Mouse (Mus musculus): ENCODE results near the gene Tnfrsf22. TPM values are rescaled to one million over a fixed set of nuclear protein-coding genes. Genes with fewer than 3 reads are reported as not detected.

Tnfrsf22 gene
- polyA plus RNA-seq, 1 experiment from 2014 or later, result 1.3 TPM

DNA sequence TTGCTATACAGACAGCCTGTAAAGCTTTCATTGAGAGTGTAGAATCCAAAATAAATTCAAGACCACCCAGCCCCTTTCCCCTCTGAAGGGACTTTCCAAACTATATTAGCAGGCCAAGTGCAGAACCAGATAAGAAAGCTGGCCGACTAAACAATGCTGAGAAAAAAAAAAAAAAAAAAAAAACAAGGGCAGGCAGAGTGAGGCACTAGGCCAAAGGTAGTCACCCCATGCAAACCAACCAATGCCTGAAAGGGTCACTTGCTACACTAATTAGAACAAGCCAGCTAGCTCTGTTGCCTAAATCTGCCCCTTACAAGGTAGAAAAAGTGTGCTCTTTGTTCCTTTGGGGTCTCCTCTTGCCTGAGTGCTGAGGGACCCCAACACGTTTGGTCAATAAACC, 44.6 kb downstream of the Tnfrsf22 start:
- 48% methylated on average over 2 of the region's 2 CpGs for WGBS (ENCODE audit: insufficient replicate concordance)
- no peak overlapping the region for H3K27ac ChIP-seq (ENCODE audit: low read depth)
- ATAC-seq (no peak), DNase-seq (no peak)
- TF ChIP-seq EP300 (IDR thresholded peaks at IDR 0.05; ENCODE audit: low read depth) (no peak), CTCF (IDR thresholded peaks at IDR 0.05; ENCODE audit: low read depth) (no peak)
- H3K4me1 ChIP-seq (ENCODE audit: insufficient read depth), result peaks cover 8% of the 10 kb centered on the region
- H3K4me3 ChIP-seq (ENCODE audit: low read depth, low read length), result no peak overlapping the region
- H3K9me3 ChIP-seq (ENCODE audit: low read length), result no peaks in the 10 kb centered on the region
- H3K9ac ChIP-seq (replicated peaks), result no peak overlapping the region
- H3K27me3 ChIP-seq (ENCODE audit: insufficient read depth, low read length), result no peaks in the 10 kb centered on the region
- no peaks in the 10 kb centered on the region for H3K36me3 ChIP-seq (replicated peaks; ENCODE audit: insufficient read depth, low read length)
- no peak overlapping the region for H3K4me2 ChIP-seq (ENCODE audit: low read depth, low read length)

DNA sequence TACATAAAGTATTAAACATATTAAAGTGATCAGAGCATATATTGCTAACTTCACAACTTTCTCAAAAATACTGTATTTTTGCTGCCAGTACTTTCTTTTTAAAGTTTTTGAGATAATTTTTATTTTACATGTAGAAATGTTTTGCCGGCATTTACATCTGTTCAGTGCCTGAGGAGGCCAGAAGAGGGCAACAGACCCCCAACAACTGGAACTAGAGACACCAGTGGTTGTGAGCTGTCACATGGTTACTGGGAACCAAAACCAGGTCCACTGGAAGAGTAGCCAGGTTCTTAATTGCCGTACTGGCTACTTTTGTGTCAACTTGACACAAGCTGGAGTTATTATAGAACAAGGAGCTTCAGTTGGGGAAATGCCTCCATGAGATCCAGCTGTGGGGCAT, 47.8 kb downstream of the Tnfrsf22 start:
- no peak overlapping the region for H3K27ac ChIP-seq (ENCODE audit: low read depth)
- H3K4me3 ChIP-seq (ENCODE audit: low read depth, low read length), result no peak overlapping the region
- peaks cover 4% of the 10 kb centered on the region; the same call in 1 of the 2 replicates for H3K36me3 ChIP-seq (replicated peaks; ENCODE audit: insufficient read depth, low read length)
- WGBS (ENCODE audit: insufficient replicate concordance), result 81% methylated on average over 2 of the region's 2 CpGs
- DNase-seq (no peak), ATAC-seq (no peak)
- H3K4me1 ChIP-seq (ENCODE audit: insufficient read depth), result peaks cover 23% of the 10 kb centered on the region
- no peaks in the 10 kb centered on the region for H3K27me3 ChIP-seq (ENCODE audit: insufficient read depth, low read length)
- H3K9ac ChIP-seq (replicated peaks), result no peak overlapping the region
- TF ChIP-seq EP300 (IDR thresholded peaks at IDR 0.05; ENCODE audit: low read depth), result no peak
- peak; percentile 37 for TF ChIP-seq CTCF (IDR thresholded peaks at IDR 0.05; ENCODE audit: low read depth)
- no peaks in the 10 kb centered on the region for H3K9me3 ChIP-seq (ENCODE audit: low read length)
- H3K4me2 ChIP-seq (ENCODE audit: low read depth, low read length), result no peak overlapping the region

DNA sequence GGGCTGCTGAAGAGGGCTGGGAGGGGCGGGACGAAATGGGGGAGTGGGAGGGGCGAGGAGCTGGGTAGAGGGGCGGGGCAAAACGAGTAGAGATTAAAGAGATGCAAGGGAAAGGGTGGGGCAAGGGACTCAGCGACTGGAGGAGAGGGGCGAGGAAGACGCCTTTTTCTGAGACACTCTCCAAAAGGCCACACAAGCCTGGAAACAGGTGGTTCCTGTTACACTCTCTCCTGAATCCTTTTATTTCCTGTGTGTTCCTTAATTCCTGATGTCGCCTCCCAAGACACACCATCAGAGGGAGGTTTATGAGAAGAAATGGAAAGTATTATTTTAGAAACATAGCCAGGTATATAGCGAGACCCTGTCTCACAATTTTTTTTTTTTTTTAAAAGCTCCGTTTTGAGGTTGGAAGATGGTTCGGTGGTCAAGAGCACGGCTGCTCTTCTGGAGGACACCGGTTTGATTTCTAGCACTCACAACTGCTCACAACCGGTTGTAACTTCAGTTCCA, 49.2 kb downstream of the Tnfrsf22 start:
- peak overlapping the region; percentile 80 for H3K9ac ChIP-seq (replicated peaks)
- H3K4me3 ChIP-seq (ENCODE audit: low read depth, low read length), result peak overlapping the region; percentile 76
- WGBS (ENCODE audit: insufficient replicate concordance), result 6% methylated on average over 15 of the region's 15 CpGs
- peaks cover 14% of the 10 kb centered on the region for H3K36me3 ChIP-seq (replicated peaks; ENCODE audit: insufficient read depth, low read length)
- no peak for TF ChIP-seq CTCF (IDR thresholded peaks at IDR 0.05; ENCODE audit: low read depth)
- peak overlapping the region; percentile 91 for H3K4me2 ChIP-seq (ENCODE audit: low read depth, low read length)
- H3K9me3 ChIP-seq (ENCODE audit: low read length), result no peaks in the 10 kb centered on the region
- no peak for DNase-seq
- ATAC-seq, result no peak
- no peaks in the 10 kb centered on the region for H3K27me3 ChIP-seq (ENCODE audit: insufficient read depth, low read length)
- peaks cover 23% of the 10 kb centered on the region for H3K4me1 ChIP-seq (ENCODE audit: insufficient read depth)
- 0 out of 2 replicates have a peak overlapping the region, but pooled peaks have one; percentile 44 for H3K27ac ChIP-seq (ENCODE audit: low read depth)

DNA sequence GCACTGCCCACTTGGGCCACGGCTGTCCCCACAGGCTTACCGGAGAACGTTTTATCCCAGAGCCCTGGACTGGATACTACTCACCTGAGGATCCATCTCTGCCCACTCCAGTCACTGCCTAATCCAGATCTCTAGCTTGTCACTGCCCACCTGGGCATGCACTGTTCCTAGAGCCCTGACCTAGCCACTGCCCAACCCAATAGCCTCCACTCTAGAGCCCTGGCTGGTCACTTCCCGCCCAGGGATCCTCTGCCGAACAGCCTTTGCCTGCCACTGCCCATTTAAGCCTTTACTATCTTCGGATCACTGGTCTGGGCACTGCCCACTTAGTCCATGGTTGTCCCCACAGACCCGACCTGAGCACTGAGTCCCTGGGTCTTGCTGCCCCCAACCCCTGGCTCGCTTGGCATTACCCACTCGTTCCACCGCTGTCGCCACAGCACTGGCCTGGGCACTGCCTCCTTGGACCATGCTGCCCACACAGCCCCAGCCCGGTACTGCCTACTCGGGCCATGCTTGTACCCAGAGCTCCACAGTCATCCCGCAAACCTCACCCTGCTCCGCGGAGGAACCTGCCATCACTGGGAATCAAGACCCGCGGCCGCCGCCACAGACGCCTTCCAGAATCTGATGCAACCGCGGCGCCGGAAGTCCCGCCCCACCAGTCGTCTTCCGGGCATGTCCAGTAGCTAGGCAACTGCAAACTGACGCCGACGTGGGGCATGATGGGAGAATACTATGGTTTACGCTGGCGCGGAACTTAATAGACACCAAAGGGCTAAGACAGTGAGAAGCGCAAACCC, 49.8 kb downstream of the Tnfrsf22 start, which contains the start of gene Cars:
Gene Cars (minus strand): TSS at position 663 of the 803 bp plus-strand sequence.
- no peaks in the 10 kb centered on the region for H3K9me3 ChIP-seq (ENCODE audit: low read length)
- H3K4me3 ChIP-seq (ENCODE audit: low read depth, low read length), result peak within 1 kb of the TSS; percentile 76
- peaks cover 15% of the 10 kb centered on the region for H3K36me3 ChIP-seq (replicated peaks; ENCODE audit: insufficient read depth, low read length)
- TF ChIP-seq CTCF (IDR thresholded peaks at IDR 0.05; ENCODE audit: low read depth), result no peak
- peak within 1 kb of the TSS; percentile 44 for H3K27ac ChIP-seq (ENCODE audit: low read depth)
- ATAC-seq, result peak; percentile 98
- peak; percentile 97 for DNase-seq
- peak within 1 kb of the TSS; percentile 91 for H3K4me2 ChIP-seq (ENCODE audit: low read depth, low read length)
- H3K9ac ChIP-seq (replicated peaks), result peak within 1 kb of the TSS; percentile 80
- no peaks in the 10 kb centered on the region for H3K27me3 ChIP-seq (ENCODE audit: insufficient read depth, low read length)
- WGBS (ENCODE audit: insufficient replicate concordance), result 1% methylated on average over 35 of the region's 35 CpGs
- peaks cover 25% of the 10 kb centered on the region for H3K4me1 ChIP-seq (ENCODE audit: insufficient read depth)

DNA sequence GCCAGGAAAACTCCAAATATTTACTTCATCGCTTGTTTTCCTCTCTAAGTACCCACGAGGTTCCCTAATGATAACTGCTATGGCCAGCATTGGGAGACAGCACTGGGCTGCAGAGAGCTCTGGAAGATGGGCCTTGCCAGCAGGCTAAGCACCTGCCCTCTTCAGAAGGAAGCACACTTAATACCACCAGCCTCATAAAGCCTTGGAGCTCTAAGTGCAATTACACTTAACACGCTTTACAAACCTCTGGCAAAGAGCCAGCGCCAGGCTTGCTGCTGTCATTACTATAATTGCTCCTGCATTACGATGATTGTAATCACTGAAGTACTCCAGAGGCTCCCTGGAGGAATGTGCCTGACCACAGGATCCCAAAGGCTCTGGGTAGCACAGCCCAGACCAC, 54.6 kb downstream of the Tnfrsf22 start:
- Histone ChIP-seq H3K36me3 (replicated peaks; ENCODE audit: insufficient read depth, low read length) (peaks cover 45% of the 10 kb centered on the region), H3K9ac (replicated peaks) (no peak overlapping the region)
- ATAC-seq, result no peak

DNA sequence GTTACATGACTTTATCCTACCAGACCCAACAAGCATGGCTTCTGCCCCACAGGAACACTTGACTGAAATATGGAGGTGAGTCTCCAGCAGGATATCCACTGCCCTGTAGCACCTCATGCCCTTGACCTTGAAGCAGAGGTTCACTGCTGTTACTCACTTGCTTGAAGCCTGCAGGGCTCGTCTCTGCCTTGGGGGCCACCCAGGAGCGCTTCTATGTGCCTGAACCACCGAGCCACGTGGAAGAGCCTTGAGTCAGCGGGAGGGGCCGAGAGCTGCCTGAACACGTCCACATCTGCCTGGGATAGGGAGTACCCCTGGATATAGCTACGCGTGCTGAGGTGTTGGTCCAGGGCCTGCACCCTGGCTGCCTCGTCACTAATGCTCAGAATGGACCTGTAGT, 57.2 kb downstream of the Tnfrsf22 start:
- 90% methylated on average over 10 of the region's 10 CpGs for WGBS (ENCODE audit: insufficient replicate concordance)
- ATAC-seq, result no peak
- no peaks in the 10 kb centered on the region for H3K9me3 ChIP-seq (ENCODE audit: low read length)
- H3K27ac ChIP-seq (ENCODE audit: low read depth), result no peak overlapping the region
- no peak overlapping the region for H3K9ac ChIP-seq (replicated peaks)
- DNase-seq, result no peak
- TF ChIP-seq CTCF (IDR thresholded peaks at IDR 0.05; ENCODE audit: low read depth) (no peak), EP300 (IDR thresholded peaks at IDR 0.05; ENCODE audit: low read depth) (no peak)
- 0 out of 2 replicates have a peak, but pooled peaks cover 4% of the 10 kb centered on the region for H3K4me1 ChIP-seq (ENCODE audit: insufficient read depth)
- H3K27me3 ChIP-seq (ENCODE audit: insufficient read depth, low read length), result no peaks in the 10 kb centered on the region
- no peak overlapping the region for H3K4me3 ChIP-seq (ENCODE audit: low read depth, low read length)
- H3K4me2 ChIP-seq (ENCODE audit: low read depth, low read length), result no peak overlapping the region
- H3K36me3 ChIP-seq (replicated peaks; ENCODE audit: insufficient read depth, low read length), result peaks cover 65% of the 10 kb centered on the region

More for the DNA sequence above, 54.6 kb downstream of the Tnfrsf22 start:
- H3K4me3 ChIP-seq (ENCODE audit: low read depth, low read length), result no peak overlapping the region
- no peaks in the 10 kb centered on the region for H3K27me3 ChIP-seq (ENCODE audit: insufficient read depth, low read length)
- WGBS (ENCODE audit: insufficient replicate concordance), result 79% methylated on average over 5 of the region's 5 CpGs
- no peak overlapping the region for H3K27ac ChIP-seq (ENCODE audit: low read depth)
- H3K9me3 ChIP-seq (ENCODE audit: low read length), result no peaks in the 10 kb centered on the region
- H3K4me1 ChIP-seq (ENCODE audit: insufficient read depth), result peaks cover 19% of the 10 kb centered on the region
- H3K4me2 ChIP-seq (ENCODE audit: low read depth, low read length), result no peak overlapping the region
- no peak for DNase-seq
- no peak for TF ChIP-seq CTCF (IDR thresholded peaks at IDR 0.05; ENCODE audit: low read depth)
- TF ChIP-seq EP300 (IDR thresholded peaks at IDR 0.05; ENCODE audit: low read depth), result no peak
